Mouse (Mus musculus) layer of hippocampus, adult 18-20 months (tissue): ENCODE measurements around the gene Slc7a11. TPM values are rescaled to one million over a fixed set of nuclear protein-coding genes. Genes with fewer than 3 reads are reported as not detected.
A peak's percentile ranks its signal among the peaks of the same experiment; 100 is the strongest.

Experiments used
- DNase-seq, 2 experiments: peaks; one replicate each; pipeline ENCODE4 v3.0.0; 2022; ENCODE audit warnings: low spot score in 2 of 2
- total RNA-seq, 2 experiments: library from RNA; stranded (reverse); gene quantifications; 2 replicates each; pipeline ENCODE4 v1.2.3; 2021

The Slc7a11 gene
- total RNA-seq, 2 experiments from 2014 or later: 23.4 to 24.0 TPM

GRCm38 (mm10) chr3:50186369-50186768 is 257.0 kb downstream of the Slc7a11 start:
- no peak for DNase-seq

GRCm38 (mm10) chr3:50185879-50186278 is 257.5 kb downstream of the Slc7a11 start:
- no peak for DNase-seq

GRCm38 (mm10) chr3:50160756-50161155 is 282.7 kb downstream of the Slc7a11 start:
- DNase-seq: no peak

GRCm38 (mm10) chr3:50144144-50144543 is 299.3 kb downstream of the Slc7a11 start:
- no peak for DNase-seq

GRCm38 (mm10) chr3:50138319-50138718 is 305.1 kb downstream of the Slc7a11 start:
- no peak for DNase-seq

GRCm38 (mm10) chr3:50132204-50132603 is 311.2 kb downstream of the Slc7a11 start:
- no peak for DNase-seq

- no peak for DNase-seq
Observed at GRCm38 (mm10) chr3:50130319-50130718, 313.1 kb downstream of the Slc7a11 start.

GRCm38 (mm10) chr3:50121001-50121400 is 322.4 kb downstream of the Slc7a11 start:
- no peak for DNase-seq

- peak; percentile 1 to 36 for DNase-seq
Observed at GRCm38 (mm10) chr3:50116266-50116665, 327.1 kb downstream of the Slc7a11 start.

- no peak for DNase-seq
Observed at GRCm38 (mm10) chr3:50105509-50105908, 337.9 kb downstream of the Slc7a11 start.

GRCm38 (mm10) chr3:50094404-50095092 is 348.9 kb downstream of the Slc7a11 start:
- DNase-seq: no peak

- DNase-seq: peak in 1 of 2 experiments; percentile 77
Observed at GRCm38 (mm10) chr3:50076979-50077378, 366.4 kb downstream of the Slc7a11 start.

- no peak for DNase-seq
Observed at GRCm38 (mm10) chr3:50063396-50063795, 380.0 kb downstream of the Slc7a11 start.

GRCm38 (mm10) chr3:50044666-50045065 is 398.7 kb downstream of the Slc7a11 start:
- DNase-seq: peak in 1 of 2 experiments; percentile 3

GRCm38 (mm10) chr3:50044160-50044559 is 399.3 kb downstream of the Slc7a11 start:
- DNase-seq: no peak

- DNase-seq: no peak
Observed at GRCm38 (mm10) chr3:50041141-50041540, 402.3 kb downstream of the Slc7a11 start.

- DNase-seq: peak in 1 of 2 experiments; percentile 11
Observed at GRCm38 (mm10) chr3:50035875-50036528, 407.4 kb downstream of the Slc7a11 start.

GRCm38 (mm10) chr3:50033325-50033724 is 410.1 kb downstream of the Slc7a11 start:
- DNase-seq: no peak

- no peak for DNase-seq
Observed at GRCm38 (mm10) chr3:50026039-50026438, 417.4 kb downstream of the Slc7a11 start.

- peak; percentile 68 to 82 for DNase-seq
Observed at GRCm38 (mm10) chr3:50014396-50014795, 429.0 kb downstream of the Slc7a11 start.

- DNase-seq: no peak
Observed at GRCm38 (mm10) chr3:50012012-50012411, 431.4 kb downstream of the Slc7a11 start.

- DNase-seq: peak in 1 of 2 experiments; percentile 2
Observed at GRCm38 (mm10) chr3:50003970-50004683, 439.3 kb downstream of the Slc7a11 start.
